Mouse (Mus musculus) hindbrain, embryonic 14.5 days (tissue): ENCODE data around the gene Dennd5b. TPM values are rescaled to one million over a fixed set of nuclear protein-coding genes. Genes with fewer than 3 reads are reported as not detected.
"Not testable (repeated sequence)": the region's sequence is repeated elsewhere in the genome, so short reads cannot be mapped to it uniquely, and the experiment has no call there.

Source experiments
- ATAC-seq: fragments of 200-750 bp; cut with Nextera tagmentation; 2 replicates; pipeline ENCODE4 v1.8.0; 2017; ENCODE audit warnings: moderate number of reproducible peaks, mild to moderate bottlenecking, moderate TSS enrichment, moderate library complexity; ENCODE audit not compliant: low FRiP score
- DNase-seq: peaks from one replicate; pipeline ENCODE4 v3.0.0-alpha.2; 2015; ENCODE audit warnings: low spot score
- H3K27ac ChIP-seq: fragments of 300-500 bp; sonication (generic); 2 replicates; pipeline ENCODE4 v1.5.1; 2014; ENCODE audit warnings: mild to moderate bottlenecking, moderate library complexity
- H3K27me3 ChIP-seq: fragments of 300-500 bp; sonication (generic); 2 replicates; pipeline ENCODE4 v1.6.1; 2014; ENCODE audit warnings: mild to moderate bottlenecking, low read length, mixed read lengths; ENCODE audit not compliant: control insufficient read depth, insufficient read depth
- H3K36me3 ChIP-seq: fragments of 300-500 bp; sonication (generic); replicated peaks from 2 replicates; pipeline ENCODE4 v1.6.1; 2014; ENCODE audit not compliant: control insufficient read depth, insufficient read depth
- H3K4me1 ChIP-seq: fragments of 300-500 bp; sonication (generic); replicated peaks from 2 replicates; pipeline ENCODE4 v1.6.1; 2014; ENCODE audit warnings: antibody characterized with exemption, low read length, mixed read lengths; ENCODE audit not compliant: control insufficient read depth, insufficient read depth
- H3K4me2 ChIP-seq: fragments of 300-500 bp; sonication (generic); replicated peaks from 2 replicates; pipeline ENCODE4 v1.6.1; 2014; ENCODE audit warnings: mild to moderate bottlenecking, moderate library complexity
- H3K4me3 ChIP-seq: fragments of 300-500 bp; sonication (generic); replicated peaks from 2 replicates; pipeline ENCODE4 v1.5.1; 2014; ENCODE audit warnings: mild to moderate bottlenecking, low read length
- H3K9ac ChIP-seq: fragments of 300-500 bp; sonication (generic); 2 replicates; pipeline ENCODE4 v1.6.1; 2014
- H3K9me3 ChIP-seq: fragments of 300-500 bp; sonication (generic); 2 replicates; pipeline ENCODE4 v1.6.1; 2016; ENCODE audit warnings: low read length; ENCODE audit not compliant: control insufficient read depth
- WGBS: fragments of 180-500 bp; shearing (Covaris S2); extraction: QIAGEN DNeasy Blood & Tissue Kit; methylation state at CpG from one replicate; pipeline ENCODE4 v1.1.7; 2014; 5-methylcytosine and 5-hydroxymethylcytosine counted together
- polyA plus RNA-seq: library from polyadenylated mRNA; unstranded; fragments of >200 nt; fragmentation: Nextera tagmentation; extraction: Ambion mirVana; gene quantifications from 2 replicates; pipeline ENCODE4 v1.2.1, GENCODE M21; 2014

Gene Dennd5b
- polyA plus RNA-seq, 1 experiment from 2014 or later, result 21.1 TPM

DNA sequence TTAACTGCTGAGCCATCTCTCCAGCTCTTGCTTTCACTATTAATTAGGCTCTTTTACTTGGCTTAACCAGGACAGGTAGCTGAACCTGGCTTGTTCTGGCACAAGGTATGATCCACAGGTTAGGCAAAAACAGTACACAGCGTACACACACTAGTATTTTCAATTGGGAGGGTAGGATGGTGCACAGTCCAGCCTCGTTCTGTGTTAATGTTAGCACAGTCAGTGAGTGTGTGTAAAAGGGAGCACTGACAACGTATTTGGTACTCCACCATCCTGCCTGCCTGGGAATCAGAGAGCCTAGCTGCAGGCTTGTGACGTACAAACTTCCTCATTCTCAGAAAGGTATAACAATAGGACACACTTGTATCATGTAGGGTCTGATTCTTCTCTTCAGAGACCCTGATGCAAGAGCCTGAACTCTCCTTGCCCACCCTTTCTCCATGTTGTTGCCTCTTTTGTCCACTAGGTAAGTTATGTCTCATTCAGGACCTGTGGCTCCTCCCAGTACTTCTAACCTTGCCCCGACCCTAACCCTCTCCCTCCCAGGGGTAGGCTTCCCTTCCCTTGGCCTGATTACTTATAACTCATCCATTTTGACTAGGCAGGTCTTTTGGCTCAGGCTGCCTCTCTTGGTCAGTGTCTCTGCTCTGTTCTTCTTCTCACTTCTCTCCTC lies 107.0 kb downstream of the Dennd5b start:
- H3K9me3 ChIP-seq, result no peaks in the 10 kb centered on the region
- 60% methylated on average over 5 of the region's 5 CpGs for WGBS
- no peak for DNase-seq
- no peak overlapping the region for H3K9ac ChIP-seq
- no peak overlapping the region for H3K27ac ChIP-seq
- no peaks in the 10 kb centered on the region; the same call in 1 of the 2 replicates for H3K4me1 ChIP-seq
- H3K4me3 ChIP-seq, result no peak overlapping the region
- H3K36me3 ChIP-seq, result peaks cover 59% of the 10 kb centered on the region
- no peak overlapping the region for H3K4me2 ChIP-seq
- no peak for ATAC-seq
- H3K27me3 ChIP-seq, result no peaks in the 10 kb centered on the region

- no peaks in the 10 kb centered on the region for H3K9me3 ChIP-seq
- no peaks in the 10 kb centered on the region; the same call in 1 of the 2 replicates for H3K4me1 ChIP-seq
- no peak overlapping the region for H3K9ac ChIP-seq
- WGBS, result 10% methylated on average over 9 of the region's 9 CpGs
- DNase-seq (peak; percentile 67), ATAC-seq (peak; percentile 75; the same call in 1 of the 2 replicates)
- no peaks in the 10 kb centered on the region for H3K27me3 ChIP-seq
- no peak overlapping the region for H3K27ac ChIP-seq
- H3K36me3 ChIP-seq, result peaks cover 50% of the 10 kb centered on the region
- no peak overlapping the region for H3K4me3 ChIP-seq
- no peak overlapping the region for H3K4me2 ChIP-seq
These were observed 108.1 kb downstream of the Dennd5b start for GRCm38 (mm10) chr6:148993117-148994077.

DNA sequence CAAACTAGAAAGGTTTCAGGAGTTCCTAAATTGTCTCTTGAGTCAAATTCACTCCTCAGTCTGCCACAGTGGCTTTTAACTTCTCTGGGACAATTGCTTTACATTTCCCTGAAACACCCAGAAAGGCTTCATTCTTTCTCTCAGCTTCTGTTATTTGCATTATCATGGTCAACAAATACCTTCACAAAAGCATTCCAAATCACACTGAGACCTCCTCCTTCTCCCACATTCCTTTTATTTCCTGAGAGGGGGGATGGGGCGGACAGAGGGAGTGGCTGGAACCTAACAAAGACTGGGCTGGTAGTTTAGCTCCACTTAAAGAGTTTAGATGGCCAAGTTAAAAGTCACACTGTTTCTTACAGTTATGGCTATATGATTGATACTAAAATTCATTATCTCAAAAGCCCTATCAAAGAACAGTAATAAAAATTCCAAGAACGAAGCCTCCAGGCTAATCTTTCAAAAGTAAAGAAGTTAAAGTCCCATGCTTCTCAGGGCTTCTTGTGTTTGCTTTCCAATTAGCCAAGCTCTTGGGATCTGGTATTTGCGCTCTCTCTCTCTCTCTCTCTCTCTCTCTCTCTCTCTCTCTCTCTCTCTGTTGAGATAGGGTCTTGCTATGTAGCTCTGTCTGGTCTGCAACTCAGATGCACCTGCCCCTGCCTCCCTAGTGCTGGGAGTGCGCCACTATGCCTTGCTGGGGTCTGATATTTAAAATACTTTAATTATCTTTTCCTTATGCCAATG lies 108.9 kb downstream of the Dennd5b start:
- peak overlapping the region; percentile 8; the same call in 1 of the 2 replicates for H3K27ac ChIP-seq
- DNase-seq (no peak), ATAC-seq (no peak)
- H3K9me3 ChIP-seq, result no peaks in the 10 kb centered on the region
- no peaks in the 10 kb centered on the region; the same call in 1 of the 2 replicates for H3K4me1 ChIP-seq
- H3K27me3 ChIP-seq, result no peaks in the 10 kb centered on the region
- no peak overlapping the region for H3K4me2 ChIP-seq
- H3K36me3 ChIP-seq, result peaks cover 41% of the 10 kb centered on the region
- H3K9ac ChIP-seq, result no peak overlapping the region
- H3K4me3 ChIP-seq, result no peak overlapping the region
- 20% methylated on average over 4 of the region's 4 CpGs for WGBS

- WGBS, result 31% methylated on average over 6 of the region's 6 CpGs
- Histone ChIP-seq H3K4me1 (no peaks in the 10 kb centered on the region; the same call in 1 of the 2 replicates), H3K9me3 (no peaks in the 10 kb centered on the region), H3K9ac (no peak overlapping the region), H3K4me3 (no peak overlapping the region), H3K27me3 (no peaks in the 10 kb centered on the region), H3K4me2 (no peak overlapping the region), H3K36me3 (peaks cover 34% of the 10 kb centered on the region), H3K27ac (peak overlapping the region; percentile 8; the same call in 1 of the 2 replicates)
- DNase-seq (no peak), ATAC-seq (no peak)
These were observed 109.7 kb downstream of the Dennd5b start for GRCm38 (mm10) chr6:148991660-148992372.

DNA sequence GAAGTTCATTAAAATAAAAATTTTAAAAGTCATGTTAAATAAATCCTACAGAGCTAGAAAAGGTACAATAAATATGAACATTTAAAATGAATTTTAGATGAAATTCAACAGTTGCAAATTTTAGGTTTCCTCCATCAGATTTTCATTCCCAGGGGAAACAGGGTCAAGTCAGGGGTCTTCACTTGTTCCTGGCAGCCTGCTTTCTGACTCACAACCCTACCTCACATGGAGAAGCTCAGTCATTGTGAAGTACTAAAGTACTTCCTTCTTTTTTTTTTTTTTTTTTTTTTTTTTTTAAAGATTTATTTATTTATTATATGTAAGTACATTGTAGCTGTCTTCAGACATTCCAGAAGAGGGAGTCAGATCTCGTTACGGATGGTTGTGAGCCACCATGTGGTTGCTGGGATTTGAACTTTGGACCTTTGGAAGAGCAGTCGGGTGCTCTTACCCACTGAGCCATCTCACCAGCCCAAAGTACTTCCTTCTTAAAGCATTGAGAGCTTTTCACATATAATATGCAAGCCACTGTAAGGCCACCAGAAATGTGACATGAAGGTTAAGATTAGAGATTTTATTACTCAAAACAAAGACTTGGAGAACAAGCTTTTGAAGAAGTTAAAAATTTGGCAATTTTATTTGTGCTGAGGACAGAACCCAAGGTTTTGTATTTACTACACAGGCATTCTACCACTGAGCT lies 111.5 kb downstream of the Dennd5b start:
- H3K36me3 ChIP-seq, result peaks cover 25% of the 10 kb centered on the region
- not testable (repeated sequence) for H3K27me3 ChIP-seq, H3K4me1 ChIP-seq, DNase-seq, ATAC-seq, H3K9ac ChIP-seq, H3K4me2 ChIP-seq, H3K9me3 ChIP-seq, H3K4me3 ChIP-seq, H3K27ac ChIP-seq
- 73% methylated on average over 1 of the region's 3 CpGs for WGBS

DNA sequence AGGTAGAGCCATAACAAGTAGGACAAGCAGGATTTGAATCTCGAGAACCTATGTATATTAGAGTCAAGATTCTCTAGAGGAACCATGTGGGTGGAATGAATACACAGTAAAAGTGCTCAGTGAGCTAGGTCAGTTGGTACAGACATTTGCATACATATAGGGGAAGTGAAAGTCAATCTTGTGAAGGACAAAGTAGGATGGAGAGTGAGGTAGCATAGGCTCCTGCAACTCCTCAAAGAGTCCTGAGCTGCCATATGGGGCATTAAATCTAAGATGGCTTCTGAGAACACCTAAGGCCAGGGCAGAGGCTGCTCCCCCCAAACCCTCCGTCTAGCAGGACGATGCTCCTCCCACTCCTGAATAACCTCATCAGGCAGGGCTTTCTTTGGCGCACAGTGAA lies 115.5 kb downstream of the Dennd5b start:
- whole genome bisulfite sequencing, result 94% methylated on average over 4 of the region's 4 CpGs
- no peaks in the 10 kb centered on the region for H3K4me1 ChIP-seq
- peaks cover 6% of the 10 kb centered on the region; the same call in 1 of the 2 replicates for H3K36me3 ChIP-seq
- no peak overlapping the region for H3K9ac ChIP-seq
- DNase-seq (no peak), ATAC-seq (no peak)
- no peaks in the 10 kb centered on the region for H3K27me3 ChIP-seq
- H3K4me3 ChIP-seq, result no peak overlapping the region
- H3K9me3 ChIP-seq, result no peaks in the 10 kb centered on the region
- no peak overlapping the region for H3K4me2 ChIP-seq
- no peak overlapping the region for H3K27ac ChIP-seq

- H3K4me2 ChIP-seq, result no peak overlapping the region
- no peaks in the 10 kb centered on the region for H3K9me3 ChIP-seq
- H3K27me3 ChIP-seq, result no peaks in the 10 kb centered on the region
- no peaks in the 10 kb centered on the region for H3K36me3 ChIP-seq
- no peak overlapping the region for H3K4me3 ChIP-seq
- 85% methylated on average over 2 of the region's 3 CpGs for WGBS
- H3K9ac ChIP-seq, result no peak overlapping the region
- no peak for ATAC-seq
- no peak for DNase-seq
- no peak overlapping the region for H3K27ac ChIP-seq
- no peaks in the 10 kb centered on the region for H3K4me1 ChIP-seq
These were observed 121.0 kb downstream of the Dennd5b start for GRCm38 (mm10) chr6:148980495-148980894.

DNA sequence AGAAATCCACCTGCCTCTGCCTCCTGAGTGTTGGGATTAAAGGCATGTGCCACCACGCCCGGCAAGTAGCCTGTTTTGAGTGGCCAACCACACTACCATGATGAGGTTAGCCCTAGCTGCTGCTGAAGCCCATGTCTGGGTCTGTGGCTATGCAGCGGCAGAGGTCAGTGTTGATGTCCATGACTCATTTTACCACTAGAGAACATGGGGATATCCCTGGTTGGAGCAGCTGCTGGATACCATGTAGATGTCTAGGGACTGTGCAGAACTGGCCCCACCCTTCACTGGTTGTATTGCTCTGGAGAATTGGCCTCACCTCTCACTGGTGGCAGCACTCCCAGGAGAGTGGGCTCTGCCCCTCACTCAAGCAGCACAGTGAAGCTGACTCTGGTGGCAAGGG lies 126.4 kb downstream of the Dennd5b start:
- 95% methylated on average over 3 of the region's 3 CpGs for WGBS
- no peak for ATAC-seq
- Histone ChIP-seq H3K9ac (no peak overlapping the region), H3K36me3 (no peaks in the 10 kb centered on the region), H3K27me3 (no peaks in the 10 kb centered on the region), H3K27ac (no peak overlapping the region), H3K9me3 (no peaks in the 10 kb centered on the region), H3K4me2 (no peak overlapping the region), H3K4me3 (no peak overlapping the region), H3K4me1 (no peaks in the 10 kb centered on the region)
- DNase-seq, result no peak
